Mouse (Mus musculus): ENCODE measurements at regions not wholly inside any gene's neighbourhood (a gene's known extent, or its start where the extent isn't known, plus 50 kb on each side); places are given as distances from the start of the nearest gene placed in this dataset.

- 86% methylated on average over 4 of the region's 4 CpGs for WGBS
- Histone ChIP-seq H3K9me3 (ENCODE audit: control insufficient read depth, low read length) (no peaks in the 10 kb centered on the region), H3K4me2 (ENCODE audit: low read depth, severe bottlenecking) (no peak overlapping the region)
These were observed 399.7 kb downstream of the Nova1 start for GRCm38 (mm10) chr12:46418990-46419389.

GRCm38 (mm10) chr12:46416765-46417404, 401.8 kb downstream of the Nova1 start:
- no peaks in the 10 kb centered on the region for H3K9me3 ChIP-seq (ENCODE audit: control insufficient read depth, low read length)
- no peak overlapping the region for H3K27ac ChIP-seq (replicated peaks; ENCODE audit: low read depth, low read length)
- DNase-seq (ENCODE audit: low spot score) (no peak), ATAC-seq (ENCODE audit: insufficient number of reproducible peaks, low FRiP score, low TSS enrichment, low read depth) (no peak)
- H3K4me2 ChIP-seq (ENCODE audit: low read depth, severe bottlenecking), result no peak overlapping the region
- 81% methylated on average over 3 of the region's 3 CpGs for whole genome bisulfite sequencing
- no peak overlapping the region for H3K4me3 ChIP-seq (ENCODE audit: low read depth, low read length)
- H3K36me3 ChIP-seq (ENCODE audit: control insufficient read depth, insufficient read depth, low read length), result no peaks in the 10 kb centered on the region
- H3K9ac ChIP-seq (ENCODE audit: low read length), result no peak overlapping the region
- no peaks in the 10 kb centered on the region for H3K4me1 ChIP-seq (ENCODE audit: control insufficient read depth, insufficient read depth, low read length)
- no peaks in the 10 kb centered on the region for H3K27me3 ChIP-seq (ENCODE audit: control insufficient read depth, insufficient read depth, low read length)

More at GRCm38 (mm10) chr12:46418990-46419389, 399.7 kb downstream of the Nova1 start:
- ATAC-seq (ENCODE audit: insufficient number of reproducible peaks, low FRiP score, low TSS enrichment, low read depth), result no peak
- no peak for DNase-seq (ENCODE audit: low spot score)
- no peak overlapping the region for H3K27ac ChIP-seq (replicated peaks; ENCODE audit: low read depth, low read length)
- H3K9ac ChIP-seq (ENCODE audit: low read length), result no peak overlapping the region
- H3K4me3 ChIP-seq (ENCODE audit: low read depth, low read length), result no peak overlapping the region
- no peaks in the 10 kb centered on the region for H3K36me3 ChIP-seq (ENCODE audit: control insufficient read depth, insufficient read depth, low read length)
- no peaks in the 10 kb centered on the region for H3K27me3 ChIP-seq (ENCODE audit: control insufficient read depth, insufficient read depth, low read length)
- H3K4me1 ChIP-seq (ENCODE audit: control insufficient read depth, insufficient read depth, low read length), result no peaks in the 10 kb centered on the region

DNA sequence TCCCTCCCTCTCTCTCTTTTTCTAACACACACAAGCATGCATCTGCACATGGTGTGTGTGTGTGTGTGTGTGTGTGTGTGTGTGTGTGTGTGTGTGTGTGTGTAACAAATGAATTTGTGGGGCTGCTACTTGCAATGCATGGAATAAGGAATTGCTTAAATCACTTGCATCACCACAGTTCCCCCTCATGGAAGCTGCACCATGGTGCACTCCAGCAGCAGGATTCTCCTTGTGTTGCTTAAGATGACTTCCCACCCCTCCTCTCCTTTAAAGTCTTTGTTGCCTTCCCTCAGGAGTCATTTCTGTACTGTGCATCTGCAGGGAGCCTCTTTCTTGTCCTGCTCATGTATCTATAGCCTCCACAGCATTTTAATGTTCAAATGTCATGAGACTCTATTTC, 402.5 kb downstream of the Nova1 start:
- no peak overlapping the region for H3K9ac ChIP-seq (ENCODE audit: low read length)
- H3K9me3 ChIP-seq (ENCODE audit: control insufficient read depth, low read length), result no peaks in the 10 kb centered on the region
- H3K27ac ChIP-seq (replicated peaks; ENCODE audit: low read depth, low read length), result no peak overlapping the region
- H3K4me1 ChIP-seq (ENCODE audit: control insufficient read depth, insufficient read depth, low read length), result no peaks in the 10 kb centered on the region
- no peaks in the 10 kb centered on the region for H3K27me3 ChIP-seq (ENCODE audit: control insufficient read depth, insufficient read depth, low read length)
- no peak overlapping the region for H3K4me3 ChIP-seq (ENCODE audit: low read depth, low read length)
- no peak overlapping the region for H3K4me2 ChIP-seq (ENCODE audit: low read depth, severe bottlenecking)
- DNase-seq (ENCODE audit: low spot score) (no peak), ATAC-seq (ENCODE audit: insufficient number of reproducible peaks, low FRiP score, low TSS enrichment, low read depth) (no peak)
- H3K36me3 ChIP-seq (ENCODE audit: control insufficient read depth, insufficient read depth, low read length), result no peaks in the 10 kb centered on the region

- DNase-seq (ENCODE audit: low spot score) (no peak), ATAC-seq (ENCODE audit: insufficient number of reproducible peaks, low FRiP score, low TSS enrichment, low read depth) (no peak)
- Histone ChIP-seq H3K9me3 (ENCODE audit: control insufficient read depth, low read length) (no peaks in the 10 kb centered on the region), H3K36me3 (ENCODE audit: control insufficient read depth, insufficient read depth, low read length) (no peaks in the 10 kb centered on the region), H3K4me1 (ENCODE audit: control insufficient read depth, insufficient read depth, low read length) (no peaks in the 10 kb centered on the region), H3K4me3 (ENCODE audit: low read depth, low read length) (no peak overlapping the region), H3K27me3 (ENCODE audit: control insufficient read depth, insufficient read depth, low read length) (no peaks in the 10 kb centered on the region), H3K27ac (replicated peaks; ENCODE audit: low read depth, low read length) (no peak overlapping the region), H3K4me2 (ENCODE audit: low read depth, severe bottlenecking) (no peak overlapping the region), H3K9ac (ENCODE audit: low read length) (no peak overlapping the region)
These were observed 413.1 kb downstream of the Nova1 start for GRCm38 (mm10) chr12:46405674-46406073.

DNA sequence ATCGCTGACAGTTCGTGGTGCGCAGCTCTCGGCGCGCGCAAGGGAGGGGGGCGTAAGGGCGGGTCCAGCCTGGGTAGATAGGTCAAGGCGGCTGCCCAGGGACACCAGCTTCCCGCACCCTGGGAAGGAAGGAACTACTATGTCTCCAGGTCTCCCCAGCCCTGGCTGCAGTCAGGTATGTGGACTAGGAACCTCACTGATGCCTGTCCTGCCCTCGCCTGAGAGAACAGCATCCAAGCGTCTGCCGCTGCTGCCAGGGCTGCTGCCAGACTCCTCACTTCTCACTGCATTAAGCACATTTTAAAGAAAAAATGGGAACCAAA, 419.1 kb downstream of the Nova1 start:
- H3K9me3 ChIP-seq (ENCODE audit: control insufficient read depth, low read length), result no peaks in the 10 kb centered on the region
- ATAC-seq (ENCODE audit: insufficient number of reproducible peaks, low FRiP score, low TSS enrichment, low read depth), result peak; percentile 70; the same call in 1 of the 2 replicates
- no peaks in the 10 kb centered on the region for H3K4me1 ChIP-seq (ENCODE audit: control insufficient read depth, insufficient read depth, low read length)
- H3K36me3 ChIP-seq (ENCODE audit: control insufficient read depth, insufficient read depth, low read length), result no peaks in the 10 kb centered on the region
- no peak overlapping the region for H3K27ac ChIP-seq (replicated peaks; ENCODE audit: low read depth, low read length)
- 0 out of 2 replicates have a peak overlapping the region, but pooled peaks have one; percentile 0 for H3K9ac ChIP-seq (ENCODE audit: low read length)
- DNase-seq (ENCODE audit: low spot score), result no peak
- peak overlapping the region; percentile 65 for H3K4me2 ChIP-seq (ENCODE audit: low read depth, severe bottlenecking)
- H3K27me3 ChIP-seq (ENCODE audit: control insufficient read depth, insufficient read depth, low read length), result 0 out of 2 replicates have a peak, but pooled peaks cover 2% of the 10 kb centered on the region
- H3K4me3 ChIP-seq (ENCODE audit: low read depth, low read length), result peak overlapping the region; percentile 36
- WGBS, result under 1% methylated on average over 14 of the region's 14 CpGs

GRCm38 (mm10) chr12:46398875-46399652, 419.7 kb downstream of the Nova1 start:
- 6% methylated on average over 23 of the region's 23 CpGs for WGBS
- ATAC-seq (ENCODE audit: insufficient number of reproducible peaks, low FRiP score, low TSS enrichment, low read depth), result peak; percentile 78; the same call in 1 of the 2 replicates

GRCm38 (mm10) chr12:46395245-46395644, 423.5 kb downstream of the Nova1 start:
- H3K9ac ChIP-seq (ENCODE audit: low read length), result no peak overlapping the region
- H3K4me1 ChIP-seq (ENCODE audit: control insufficient read depth, insufficient read depth, low read length), result no peaks in the 10 kb centered on the region
- H3K4me3 ChIP-seq (ENCODE audit: low read depth, low read length), result no peak overlapping the region
- no peak overlapping the region for H3K4me2 ChIP-seq (ENCODE audit: low read depth, severe bottlenecking)
- H3K27ac ChIP-seq (replicated peaks; ENCODE audit: low read depth, low read length), result no peak overlapping the region
- no peaks in the 10 kb centered on the region for H3K36me3 ChIP-seq (ENCODE audit: control insufficient read depth, insufficient read depth, low read length)
- no peak for DNase-seq (ENCODE audit: low spot score)
- WGBS, result 60% methylated on average over 4 of the region's 4 CpGs
- ATAC-seq (ENCODE audit: insufficient number of reproducible peaks, low FRiP score, low TSS enrichment, low read depth), result no peak
- H3K27me3 ChIP-seq (ENCODE audit: control insufficient read depth, insufficient read depth, low read length), result 0 out of 2 replicates have a peak, but pooled peaks cover 2% of the 10 kb centered on the region
- H3K9me3 ChIP-seq (ENCODE audit: control insufficient read depth, low read length), result no peaks in the 10 kb centered on the region

More at GRCm38 (mm10) chr12:46398875-46399652, 419.7 kb downstream of the Nova1 start:
- Histone ChIP-seq H3K36me3 (ENCODE audit: control insufficient read depth, insufficient read depth, low read length) (no peaks in the 10 kb centered on the region), H3K4me3 (ENCODE audit: low read depth, low read length) (peak overlapping the region; percentile 36), H3K4me1 (ENCODE audit: control insufficient read depth, insufficient read depth, low read length) (no peaks in the 10 kb centered on the region), H3K9ac (ENCODE audit: low read length) (peak overlapping the region; percentile 38; the same call in 1 of the 2 replicates), H3K4me2 (ENCODE audit: low read depth, severe bottlenecking) (peak overlapping the region; percentile 65), H3K27me3 (ENCODE audit: control insufficient read depth, insufficient read depth, low read length) (0 out of 2 replicates have a peak, but pooled peaks cover 2% of the 10 kb centered on the region), H3K9me3 (ENCODE audit: control insufficient read depth, low read length) (no peaks in the 10 kb centered on the region), H3K27ac (replicated peaks; ENCODE audit: low read depth, low read length) (no peak overlapping the region)
- DNase-seq (ENCODE audit: low spot score), result peak; percentile 64

DNA sequence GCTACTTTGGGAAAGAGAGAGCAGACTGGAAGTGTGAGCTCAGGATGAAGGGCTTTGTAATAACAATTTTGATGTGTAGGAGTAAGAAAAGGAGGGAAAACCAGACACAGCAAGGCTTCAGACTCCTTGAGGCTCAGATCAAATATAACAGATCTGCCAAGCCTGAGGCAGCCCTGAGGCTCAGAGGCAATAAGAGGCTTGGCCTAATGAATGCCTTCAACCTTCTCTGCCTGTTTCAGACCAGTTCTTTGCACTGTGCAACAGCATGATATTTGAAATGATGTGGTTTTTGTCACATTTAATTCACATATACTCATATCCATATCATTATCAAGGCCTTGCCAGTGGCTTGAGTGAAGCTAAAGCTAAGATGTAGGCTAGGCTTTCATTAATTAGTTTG, 425.0 kb downstream of the Nova1 start:
- Histone ChIP-seq H3K4me1 (ENCODE audit: control insufficient read depth, insufficient read depth, low read length) (no peaks in the 10 kb centered on the region), H3K9ac (ENCODE audit: low read length) (no peak overlapping the region), H3K9me3 (ENCODE audit: control insufficient read depth, low read length) (no peaks in the 10 kb centered on the region), H3K36me3 (ENCODE audit: control insufficient read depth, insufficient read depth, low read length) (no peaks in the 10 kb centered on the region), H3K27ac (replicated peaks; ENCODE audit: low read depth, low read length) (no peak overlapping the region), H3K4me3 (ENCODE audit: low read depth, low read length) (no peak overlapping the region), H3K27me3 (ENCODE audit: control insufficient read depth, insufficient read depth, low read length) (0 out of 2 replicates have a peak, but pooled peaks cover 2% of the 10 kb centered on the region), H3K4me2 (ENCODE audit: low read depth, severe bottlenecking) (no peak overlapping the region)
- DNase-seq (ENCODE audit: low spot score) (no peak), ATAC-seq (ENCODE audit: insufficient number of reproducible peaks, low FRiP score, low TSS enrichment, low read depth) (no peak)
